Mouse (Mus musculus) midbrain, embryonic 15.5 days (tissue): ENCODE data around the gene Trmt44. TPM values are rescaled to one million over a fixed set of nuclear protein-coding genes. Genes with fewer than 3 reads are reported as not detected.

Experiments
- ATAC-seq: fragments of 200-750 bp; cut with Nextera tagmentation; replicated peaks from 2 replicates; pipeline ENCODE4 v1.8.0; 2017; ENCODE audit warnings: moderate TSS enrichment
- H3K27ac ChIP-seq: fragments of 300-500 bp; sonication (generic); 2 replicates; pipeline ENCODE4 v1.5.1; 2015; ENCODE audit warnings: mild to moderate bottlenecking, inconsistent platforms
- H3K27me3 ChIP-seq: fragments of 300-500 bp; sonication (generic); replicated peaks from 2 replicates; pipeline ENCODE4 v1.6.1; 2015; ENCODE audit warnings: inconsistent platforms
- H3K36me3 ChIP-seq: fragments of 300-500 bp; sonication (generic); replicated peaks from 2 replicates; pipeline ENCODE4 v1.6.1; 2015; ENCODE audit warnings: inconsistent platforms
- H3K4me1 ChIP-seq: fragments of 300-500 bp; sonication (generic); 2 replicates; pipeline ENCODE4 v1.6.1; 2015; ENCODE audit warnings: inconsistent platforms
- H3K4me2 ChIP-seq: fragments of 300-500 bp; sonication (generic); 2 replicates; pipeline ENCODE4 v1.6.1; 2015; ENCODE audit warnings: inconsistent platforms, mild to moderate bottlenecking, moderate library complexity
- H3K4me3 ChIP-seq: fragments of 300-500 bp; sonication (generic); 2 replicates; pipeline ENCODE4 v1.5.1; 2015; ENCODE audit warnings: mild to moderate bottlenecking, inconsistent platforms
- H3K9ac ChIP-seq: fragments of 300-500 bp; sonication (generic); 2 replicates; pipeline ENCODE4 v1.6.1; 2015; ENCODE audit warnings: mild to moderate bottlenecking, inconsistent platforms
- H3K9me3 ChIP-seq: fragments of 300-500 bp; sonication (generic); 2 replicates; pipeline ENCODE4 v1.6.1; 2016; ENCODE audit warnings: inconsistent platforms
- WGBS: fragments of 180-500 bp; shearing (Covaris S2); methylation state at CpG from one replicate; pipeline ENCODE4 v1.1.7; 2015; ENCODE audit warnings: mixed read lengths; 5-methylcytosine and 5-hydroxymethylcytosine counted together
- polyA plus RNA-seq: library from polyadenylated mRNA; unstranded; fragments of >200 nt; fragmentation: Nextera tagmentation; extraction: Ambion mirVana; gene quantifications from 2 replicates; pipeline ENCODE4 v1.2.1, GENCODE M21; 2015

Trmt44 gene
- polyA plus RNA-seq, 1 experiment from 2014 or later, result 7.3 TPM

DNA sequence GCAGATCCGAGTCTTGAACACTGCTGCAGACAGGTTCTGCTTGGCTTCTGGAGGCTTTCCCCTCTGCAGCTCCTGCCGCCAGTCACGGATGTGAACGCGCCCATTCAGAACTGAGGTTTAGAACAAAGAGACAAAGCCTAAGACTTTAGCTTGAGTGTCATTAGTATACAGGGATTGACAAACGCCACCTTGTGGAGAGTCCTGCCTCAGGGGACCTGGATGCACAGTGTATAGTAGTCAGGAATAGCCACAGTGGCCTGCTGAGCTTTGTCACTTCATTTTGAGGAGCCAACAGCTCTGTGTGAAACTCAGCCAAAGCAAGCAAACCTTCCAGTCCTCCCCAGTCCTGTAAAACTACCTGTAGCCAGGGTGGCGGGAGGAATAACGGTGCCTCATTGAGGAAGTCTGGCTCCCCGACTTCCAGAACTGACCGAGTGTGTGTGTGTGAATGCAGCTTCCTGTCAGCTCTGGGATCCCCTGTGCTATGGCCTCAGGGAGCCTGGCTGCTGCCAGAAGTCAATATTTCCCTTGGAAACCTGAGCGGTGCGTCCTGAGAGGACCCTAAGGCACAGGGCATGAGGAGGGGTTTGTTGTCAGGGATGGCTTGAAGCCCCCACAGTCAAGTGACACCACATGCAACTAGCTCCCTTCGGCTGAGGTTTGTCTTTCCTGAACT lies 16.8 kb downstream of the Trmt44 start:
- Histone ChIP-seq H3K9ac (no peak overlapping the region), H3K4me2 (no peak overlapping the region), H3K27ac (no peak overlapping the region), H3K27me3 (no peaks in the 10 kb centered on the region), H3K9me3 (no peaks in the 10 kb centered on the region), H3K36me3 (peaks cover 16% of the 10 kb centered on the region; the same call in 1 of the 2 replicates), H3K4me3 (no peak overlapping the region), H3K4me1 (no peaks in the 10 kb centered on the region)
- 62% methylated on average over 13 of the region's 13 CpGs for WGBS
- no peak for ATAC-seq

DNA sequence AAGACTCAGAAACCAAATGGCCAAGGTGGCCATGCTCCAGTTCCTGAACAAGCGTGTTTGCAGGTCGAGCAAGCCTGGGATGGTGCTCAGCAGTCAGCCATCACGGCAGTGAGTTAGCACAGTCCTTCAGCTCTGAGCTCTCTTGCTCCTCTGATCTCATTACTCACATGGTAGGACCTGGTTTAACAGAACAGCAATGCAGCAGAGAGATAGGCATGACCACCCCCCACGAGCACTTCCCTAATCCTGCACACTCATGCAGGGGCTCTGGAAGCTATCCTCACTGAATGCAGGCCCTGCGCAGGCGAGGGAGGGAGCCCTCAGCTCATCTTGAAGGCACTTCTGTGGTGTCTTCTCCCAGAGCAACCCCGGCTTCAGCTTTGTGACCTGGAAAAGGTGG lies 18.5 kb downstream of the Trmt44 start:
- Histone ChIP-seq H3K4me2 (no peak overlapping the region), H3K27ac (no peak overlapping the region), H3K27me3 (no peaks in the 10 kb centered on the region), H3K36me3 (peaks cover 7% of the 10 kb centered on the region; the same call in 1 of the 2 replicates), H3K9ac (no peak overlapping the region), H3K9me3 (no peaks in the 10 kb centered on the region), H3K4me1 (no peaks in the 10 kb centered on the region), H3K4me3 (no peak overlapping the region)
- WGBS, result 88% methylated on average over 7 of the region's 7 CpGs
- no peak for ATAC-seq

DNA sequence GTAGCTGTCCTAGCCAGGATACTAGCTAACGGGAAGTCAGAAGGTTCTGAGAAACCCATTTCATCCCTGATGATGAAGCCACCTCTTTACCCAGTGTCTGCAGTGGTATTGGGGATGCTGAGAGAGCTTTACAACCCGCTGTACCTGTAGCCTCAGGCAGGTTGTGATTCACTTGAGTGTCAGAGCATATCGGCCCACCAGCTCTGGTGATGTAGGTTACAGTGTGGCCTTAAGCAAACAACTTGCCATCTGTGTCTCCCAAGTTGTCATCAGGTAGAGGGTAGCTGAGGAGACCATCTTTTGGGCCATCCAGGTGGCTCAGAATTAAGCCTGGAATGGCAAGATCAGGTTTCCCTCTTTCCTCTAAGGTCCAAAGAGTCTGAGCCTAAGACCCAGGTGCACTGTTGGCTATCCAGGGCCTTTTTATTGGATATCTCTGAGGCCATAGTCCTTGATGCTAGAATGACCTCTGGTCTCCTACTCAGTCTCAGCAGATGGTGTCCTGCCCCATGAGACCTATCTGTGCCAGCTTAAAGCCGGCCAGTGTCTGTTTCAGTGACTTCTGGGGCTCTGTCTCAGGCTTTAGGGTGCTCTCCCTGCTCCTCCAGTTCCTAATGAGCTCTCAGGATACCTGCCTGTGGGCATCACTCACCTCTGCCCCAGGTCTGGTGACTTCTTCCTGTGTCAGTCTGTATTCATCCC lies 21.9 kb downstream of the Trmt44 start:
- no peak overlapping the region for H3K27ac ChIP-seq
- no peak overlapping the region for H3K9ac ChIP-seq
- no peak for ATAC-seq
- no peaks in the 10 kb centered on the region for H3K4me1 ChIP-seq
- no peaks in the 10 kb centered on the region for H3K9me3 ChIP-seq
- H3K36me3 ChIP-seq, result peaks cover 3% of the 10 kb centered on the region; the same call in 1 of the 2 replicates
- H3K4me2 ChIP-seq, result no peak overlapping the region
- WGBS, result 77% methylated on average over 4 of the region's 4 CpGs
- no peaks in the 10 kb centered on the region for H3K27me3 ChIP-seq
- H3K4me3 ChIP-seq, result no peak overlapping the region

DNA sequence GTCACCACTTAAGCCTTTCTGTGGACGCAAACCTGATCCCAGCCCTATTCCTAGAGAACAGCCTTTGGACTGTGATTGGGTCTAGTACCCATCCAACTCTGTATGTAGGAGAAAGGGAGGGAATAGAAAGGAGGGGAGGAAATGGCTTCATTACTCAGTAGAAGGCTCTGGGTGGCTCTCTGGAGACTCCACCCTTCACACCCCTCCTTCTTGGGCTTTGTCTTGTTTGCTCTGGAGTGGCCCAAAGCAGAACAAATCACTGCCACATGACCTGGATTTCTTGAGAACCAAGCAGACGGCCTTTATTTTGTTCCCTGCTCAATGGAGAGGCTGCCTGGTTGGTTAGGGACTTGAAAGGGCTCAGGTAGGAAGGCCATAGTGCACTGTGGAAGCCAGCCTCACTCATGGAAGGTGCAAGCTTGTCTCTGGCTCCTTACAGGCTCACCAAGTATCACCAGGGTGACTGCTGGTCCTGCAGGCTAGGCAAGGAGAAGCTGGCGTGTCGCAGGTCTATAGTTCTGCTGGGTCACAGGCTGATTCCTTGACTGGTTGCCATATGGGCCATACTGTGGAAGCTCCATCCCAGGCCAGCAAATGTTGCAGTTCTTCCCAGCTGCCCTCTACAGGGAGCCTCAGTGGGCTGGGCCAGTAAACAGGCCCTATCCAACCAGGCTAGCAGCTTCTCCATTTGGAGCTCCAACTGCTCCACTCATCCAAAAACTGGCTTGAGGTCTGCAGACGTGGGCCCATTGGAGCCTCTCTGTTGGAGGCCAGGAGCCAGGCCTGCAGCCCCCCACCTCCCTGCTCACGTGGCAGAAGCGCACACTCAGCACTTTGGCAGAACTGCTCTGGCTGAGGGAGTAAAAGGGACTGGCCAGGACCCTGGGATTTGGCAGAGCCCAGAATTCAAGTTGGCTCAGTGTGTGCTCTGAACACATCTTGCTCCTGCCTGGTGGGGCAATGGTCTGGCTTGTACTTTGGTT lies 22.7 kb downstream of the Trmt44 start:
- no peak overlapping the region for H3K4me3 ChIP-seq
- H3K9ac ChIP-seq, result no peak overlapping the region
- ATAC-seq, result no peak
- no peak overlapping the region for H3K27ac ChIP-seq
- H3K36me3 ChIP-seq, result peaks cover 3% of the 10 kb centered on the region; the same call in 1 of the 2 replicates
- WGBS, result 54% methylated on average over 7 of the region's 7 CpGs
- no peaks in the 10 kb centered on the region for H3K9me3 ChIP-seq
- no peaks in the 10 kb centered on the region for H3K4me1 ChIP-seq
- no peak overlapping the region for H3K4me2 ChIP-seq
- no peaks in the 10 kb centered on the region for H3K27me3 ChIP-seq

DNA sequence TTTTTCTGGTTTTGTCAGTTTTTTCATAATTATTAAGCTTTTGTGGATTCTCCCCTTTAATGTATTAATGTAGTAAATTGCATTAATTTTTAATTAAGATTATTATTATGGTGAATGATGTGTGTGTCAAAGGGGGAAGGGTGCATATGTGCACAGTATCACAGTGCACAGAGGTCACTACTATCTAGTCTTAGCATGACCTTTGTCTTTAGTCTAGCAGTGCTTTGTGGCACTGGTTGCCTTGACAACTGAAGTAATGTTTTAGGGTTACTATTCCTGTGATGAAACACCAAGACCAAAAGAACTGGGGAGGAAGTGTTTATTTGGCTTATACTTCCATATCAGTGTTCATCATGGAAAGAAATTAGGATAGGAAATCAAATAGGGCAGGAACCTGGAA lies 28.7 kb downstream of the Trmt44 start:
- Histone ChIP-seq H3K4me2 (no peak overlapping the region), H3K4me1 (no peaks in the 10 kb centered on the region), H3K27me3 (no peaks in the 10 kb centered on the region), H3K9me3 (no peaks in the 10 kb centered on the region), H3K9ac (no peak overlapping the region), H3K4me3 (no peak overlapping the region), H3K27ac (no peak overlapping the region), H3K36me3 (no peaks in the 10 kb centered on the region)
- ATAC-seq, result no peak

DNA sequence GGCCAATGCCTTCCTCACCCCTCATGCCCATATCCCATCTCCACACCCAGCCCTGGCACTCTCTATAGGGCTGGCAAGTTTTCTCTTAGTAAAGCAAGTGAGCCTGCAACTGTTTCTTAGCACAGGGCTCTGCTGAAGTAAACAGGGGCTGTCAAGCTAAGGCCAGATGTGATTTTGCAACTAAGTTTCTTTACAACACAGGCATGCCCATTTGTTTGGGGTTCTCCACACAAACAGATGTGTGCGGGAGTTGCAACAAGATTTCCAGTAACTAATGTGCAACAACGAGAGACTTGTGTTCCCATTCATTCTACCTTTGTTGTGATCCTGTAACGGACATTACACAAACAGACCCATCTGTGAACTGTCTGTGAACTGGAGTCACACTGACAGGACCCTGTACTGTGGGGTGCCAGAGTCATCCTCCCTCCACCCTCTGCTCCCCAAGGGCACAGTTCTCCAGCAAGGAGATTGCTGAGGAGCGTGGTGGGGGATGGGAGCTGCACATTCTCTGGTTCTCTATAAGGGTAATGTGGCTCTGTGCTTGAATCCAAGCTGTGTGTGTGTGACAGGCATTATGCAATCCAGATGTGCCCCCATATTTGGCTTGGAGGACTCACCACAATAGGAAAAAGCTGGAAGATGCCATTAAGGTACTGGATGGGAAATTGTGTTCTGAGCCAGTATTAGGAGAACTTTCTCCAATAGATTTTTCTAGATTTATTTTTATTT lies 33.6 kb downstream of the Trmt44 start:
- no peaks in the 10 kb centered on the region for H3K27me3 ChIP-seq
- H3K4me3 ChIP-seq, result no peak overlapping the region
- no peak overlapping the region for H3K4me2 ChIP-seq
- no peaks in the 10 kb centered on the region for H3K36me3 ChIP-seq
- no peaks in the 10 kb centered on the region for H3K9me3 ChIP-seq
- WGBS, result 80% methylated on average over 4 of the region's 4 CpGs
- no peaks in the 10 kb centered on the region for H3K4me1 ChIP-seq
- H3K27ac ChIP-seq, result no peak overlapping the region
- no peak for ATAC-seq
- no peak overlapping the region for H3K9ac ChIP-seq

DNA sequence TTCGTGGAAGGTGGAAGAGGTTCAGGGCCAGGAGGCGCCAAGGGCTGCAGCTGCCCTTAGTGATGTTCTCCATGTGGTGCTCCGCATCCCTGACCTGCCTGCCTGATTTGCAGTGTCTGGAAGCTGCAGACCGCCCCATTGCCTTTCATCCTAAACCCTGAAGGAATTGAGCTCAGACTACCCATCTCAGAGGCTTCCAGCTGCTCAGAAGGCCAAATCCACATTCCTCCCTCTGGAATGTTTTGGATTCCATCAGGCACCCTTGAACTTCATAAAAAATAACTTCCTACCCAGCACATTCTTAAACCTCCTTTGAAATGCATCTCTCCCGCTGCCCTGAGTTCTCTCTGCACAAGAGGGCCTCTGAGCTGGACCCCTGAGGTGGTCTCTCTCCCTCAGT lies 34.3 kb downstream of the Trmt44 start:
- Histone ChIP-seq H3K27ac (no peak overlapping the region), H3K27me3 (no peaks in the 10 kb centered on the region), H3K9me3 (no peaks in the 10 kb centered on the region), H3K9ac (no peak overlapping the region), H3K36me3 (no peaks in the 10 kb centered on the region), H3K4me3 (no peak overlapping the region), H3K4me2 (no peak overlapping the region), H3K4me1 (no peaks in the 10 kb centered on the region)
- no peak for ATAC-seq
- 54% methylated on average over 5 of the region's 5 CpGs for WGBS

DNA sequence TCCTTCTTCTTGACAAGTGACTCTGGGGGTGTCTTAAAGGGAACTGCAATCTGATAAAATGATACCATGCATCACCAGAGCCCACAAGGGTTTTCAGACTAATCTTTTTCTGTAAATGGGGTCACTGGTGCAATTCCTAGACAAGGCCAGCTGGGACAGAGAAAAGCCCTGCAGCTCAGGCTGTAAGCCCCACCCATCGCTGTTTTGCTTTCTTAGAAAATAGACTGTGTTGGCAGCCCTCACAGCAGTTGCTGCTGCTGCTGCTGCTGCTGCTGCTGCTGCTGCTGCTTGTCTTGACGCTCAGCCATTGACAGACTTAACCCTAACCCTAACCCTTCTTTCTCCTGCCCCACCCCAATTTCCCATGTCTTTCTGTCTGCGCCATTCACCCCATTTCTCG lies 35.3 kb downstream of the Trmt44 start:
- no peaks in the 10 kb centered on the region for H3K27me3 ChIP-seq
- H3K4me1 ChIP-seq, result no peaks in the 10 kb centered on the region
- no peak overlapping the region for H3K9ac ChIP-seq
- no peak overlapping the region for H3K4me2 ChIP-seq
- ATAC-seq, result no peak
- no peak overlapping the region for H3K27ac ChIP-seq
- H3K36me3 ChIP-seq, result no peaks in the 10 kb centered on the region
- H3K4me3 ChIP-seq, result no peak overlapping the region
- H3K9me3 ChIP-seq, result no peaks in the 10 kb centered on the region
- WGBS, result 55% methylated on average over 4 of the region's 4 CpGs

DNA sequence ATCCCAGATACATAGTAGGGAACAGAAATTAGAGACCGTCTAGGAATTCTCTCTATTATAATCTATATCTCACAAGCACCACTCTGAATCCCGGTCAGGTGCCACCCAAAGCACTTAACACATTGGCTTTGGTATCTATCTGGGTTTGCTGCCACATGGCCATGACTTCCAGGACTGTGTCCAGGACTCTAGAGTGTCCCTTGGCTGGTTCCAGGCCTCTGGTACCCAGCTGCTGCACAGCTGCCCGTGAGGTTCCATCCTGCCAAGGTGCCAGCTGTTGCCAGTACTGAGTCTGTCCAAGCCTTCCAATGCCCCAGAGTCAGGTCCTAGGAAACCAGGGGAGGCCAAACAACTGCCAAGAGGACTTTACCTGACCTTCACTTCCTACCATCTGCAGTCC lies 36.8 kb downstream of the Trmt44 start:
- no peak for ATAC-seq
- H3K27ac ChIP-seq, result no peak overlapping the region
- no peaks in the 10 kb centered on the region for H3K4me1 ChIP-seq
- no peaks in the 10 kb centered on the region for H3K36me3 ChIP-seq
- no peak overlapping the region for H3K4me3 ChIP-seq
- no peaks in the 10 kb centered on the region for H3K27me3 ChIP-seq
- H3K9ac ChIP-seq, result no peak overlapping the region
- no peak overlapping the region for H3K4me2 ChIP-seq
- WGBS, result 91% methylated on average over 3 of the region's 3 CpGs
- no peaks in the 10 kb centered on the region for H3K9me3 ChIP-seq

DNA sequence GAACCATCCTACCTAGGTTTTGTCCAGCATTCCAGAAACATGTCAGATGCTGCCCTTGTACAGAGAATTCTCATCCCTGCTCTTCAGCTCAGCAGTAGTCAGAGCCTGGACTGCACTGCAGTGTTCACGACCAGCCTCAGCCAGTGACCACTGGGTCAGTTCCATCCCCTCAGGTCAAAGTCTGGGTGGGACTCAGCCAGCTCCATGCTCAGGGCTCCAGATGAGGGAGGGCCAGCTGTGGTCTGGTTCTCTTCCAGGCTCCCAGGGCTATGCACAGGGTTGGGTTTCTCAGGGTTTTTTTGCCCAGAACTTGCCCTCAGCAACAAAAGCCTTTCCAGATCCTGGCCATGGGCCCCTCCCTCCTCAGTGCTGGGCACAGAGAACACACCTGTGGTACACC lies 37.4 kb downstream of the Trmt44 start:
- H3K36me3 ChIP-seq, result no peaks in the 10 kb centered on the region
- H3K4me1 ChIP-seq, result no peaks in the 10 kb centered on the region
- H3K9me3 ChIP-seq, result no peaks in the 10 kb centered on the region
- H3K27me3 ChIP-seq, result no peaks in the 10 kb centered on the region
- H3K9ac ChIP-seq, result no peak overlapping the region
- 72% methylated on average over 1 of the region's 1 CpGs for WGBS
- H3K27ac ChIP-seq, result no peak overlapping the region
- no peak for ATAC-seq
- H3K4me2 ChIP-seq, result no peak overlapping the region
- H3K4me3 ChIP-seq, result no peak overlapping the region

DNA sequence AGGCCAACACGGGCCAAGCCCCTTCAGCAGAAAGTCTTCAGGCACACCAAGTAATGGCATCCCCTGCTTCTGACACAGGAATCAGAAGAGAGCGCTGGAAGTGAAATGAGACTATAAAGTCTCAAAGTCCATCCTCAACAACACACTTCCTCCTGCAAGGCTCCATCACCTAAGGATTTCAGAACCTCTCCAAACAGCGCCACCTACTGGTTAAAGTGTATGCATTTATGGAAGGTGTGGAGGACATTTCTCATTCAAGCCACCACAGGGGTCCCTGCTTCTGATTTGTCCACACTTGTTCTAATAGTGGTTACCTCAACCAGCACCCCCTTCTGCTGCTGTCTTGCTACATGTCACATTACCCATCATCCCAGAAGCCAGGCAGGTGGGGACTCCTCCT lies 38.6 kb downstream of the Trmt44 start:
- H3K4me2 ChIP-seq, result no peak overlapping the region
- no peak overlapping the region for H3K27ac ChIP-seq
- H3K4me3 ChIP-seq, result no peak overlapping the region
- 69% methylated on average over 3 of the region's 3 CpGs for WGBS
- H3K9ac ChIP-seq, result no peak overlapping the region
- no peaks in the 10 kb centered on the region for H3K9me3 ChIP-seq
- peaks cover 4% of the 10 kb centered on the region; the same call in 1 of the 2 replicates for H3K4me1 ChIP-seq
- no peaks in the 10 kb centered on the region for H3K36me3 ChIP-seq
- ATAC-seq, result no peak
- H3K27me3 ChIP-seq, result no peaks in the 10 kb centered on the region

DNA sequence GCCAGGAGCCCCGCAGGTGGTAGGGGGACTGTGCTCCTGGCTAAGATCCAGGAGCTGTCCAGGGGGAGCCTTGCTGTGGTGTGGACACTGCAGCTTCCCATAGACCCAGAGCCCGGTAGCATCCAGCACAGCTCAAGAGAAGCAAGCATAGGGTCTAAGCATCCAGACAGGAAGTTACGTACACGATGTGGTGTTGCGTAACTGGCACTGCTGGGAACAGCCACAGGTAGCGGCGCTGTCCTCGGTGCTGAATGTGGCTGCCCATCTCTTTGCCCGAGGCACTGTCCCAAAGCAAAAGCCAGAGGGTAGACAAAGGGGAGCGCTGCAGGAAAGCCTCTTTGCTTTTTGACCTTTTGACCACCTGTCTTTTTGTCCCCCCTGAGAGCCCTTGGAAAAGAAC lies 43.3 kb downstream of the Trmt44 start:
- Histone ChIP-seq H3K36me3 (no peaks in the 10 kb centered on the region), H3K27me3 (no peaks in the 10 kb centered on the region), H3K4me2 (no peak overlapping the region), H3K27ac (no peak overlapping the region), H3K9ac (no peak overlapping the region), H3K4me1 (peaks cover 4% of the 10 kb centered on the region; the same call in 1 of the 2 replicates), H3K9me3 (no peaks in the 10 kb centered on the region), H3K4me3 (no peak overlapping the region)
- WGBS, result 18% methylated on average over 10 of the region's 10 CpGs
- no peak for ATAC-seq
